Mouse (Mus musculus): Measurements from ENCODE around the gene Sash1. TPM values are rescaled to one million over a fixed set of nuclear protein-coding genes. Genes with fewer than 3 reads are reported as not detected.

Sash1 gene
- polyA plus RNA-seq, 1 experiment from 2014 or later: 5.5 TPM

DNA sequence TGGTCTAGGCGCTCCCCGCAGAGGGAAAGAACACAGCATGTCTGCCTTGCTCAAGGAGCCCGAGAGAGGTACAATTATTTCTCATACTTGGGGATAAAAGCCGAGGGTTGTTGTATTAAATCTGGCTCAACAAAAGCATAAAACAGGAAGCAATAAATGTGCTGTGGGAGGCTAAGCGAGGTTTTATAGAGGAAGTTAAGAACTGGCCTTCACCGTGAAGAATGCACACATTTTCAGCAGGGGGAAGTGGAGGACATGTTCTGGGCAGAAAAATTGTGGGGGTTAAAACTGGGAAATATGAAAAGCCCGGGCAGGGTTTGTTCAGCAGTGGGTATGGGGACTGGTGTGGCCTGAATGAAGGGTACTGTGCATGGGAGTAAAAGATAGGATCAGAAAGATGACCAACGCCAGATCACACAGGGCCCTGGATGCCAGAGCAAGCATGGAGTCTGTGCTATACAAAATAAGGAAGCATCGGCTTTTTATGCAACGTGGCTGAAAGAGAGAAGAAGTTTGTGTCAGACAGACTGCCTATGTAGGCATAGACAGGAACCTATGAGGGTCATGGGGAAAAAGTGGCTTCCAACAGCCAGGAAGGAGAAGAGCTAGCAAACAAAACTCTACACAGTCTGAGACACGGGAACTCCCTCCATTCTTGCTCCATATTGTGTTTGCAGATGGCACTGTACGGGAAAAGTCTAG is 108.2 kb downstream of the Sash1 start:
- Histone ChIP-seq H3K36me3 (peaks cover 7% of the 10 kb centered on the region; the same call in 1 of the 2 replicates), H3K9me3 (replicated peaks) (no peaks in the 10 kb centered on the region; the same call in 1 of the 2 replicates), H3K27ac (no peak overlapping the region), H3K4me3 (no peak overlapping the region), H3K4me2 (replicated peaks) (no peak overlapping the region), H3K9ac (no peak overlapping the region), H3K27me3 (no peaks in the 10 kb centered on the region), H3K4me1 (no peaks in the 10 kb centered on the region)
- 91% methylated on average over 12 of the region's 12 CpGs for WGBS
- ATAC-seq (ENCODE audit: low FRiP score): no peak

DNA sequence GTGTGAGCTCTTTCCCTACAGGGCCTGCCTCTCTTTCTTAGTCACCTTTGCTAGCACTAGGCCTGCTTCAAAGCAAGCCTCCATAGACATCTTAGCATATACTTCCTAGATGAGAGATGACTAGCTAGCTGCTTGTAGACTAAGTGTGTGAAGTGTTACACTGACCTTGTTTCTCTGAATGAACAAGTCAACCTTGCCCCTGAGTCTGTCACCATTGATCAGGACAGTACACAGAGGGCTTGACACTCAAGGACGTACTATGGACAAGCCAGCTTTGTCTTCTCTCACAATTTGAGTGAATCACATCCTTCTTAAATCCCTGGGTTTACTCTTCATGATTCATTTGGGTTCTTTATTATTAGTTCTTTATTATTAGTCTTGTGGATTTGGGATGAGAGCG is 109.1 kb downstream of the Sash1 start:
- ATAC-seq (ENCODE audit: low FRiP score): no peak
- Histone ChIP-seq H3K27me3 (no peaks in the 10 kb centered on the region), H3K27ac (no peak overlapping the region), H3K4me2 (replicated peaks) (no peak overlapping the region), H3K9me3 (replicated peaks) (no peaks in the 10 kb centered on the region; the same call in 1 of the 2 replicates), H3K36me3 (peaks cover 7% of the 10 kb centered on the region; the same call in 1 of the 2 replicates), H3K4me3 (no peak overlapping the region), H3K4me1 (no peaks in the 10 kb centered on the region), H3K9ac (no peak overlapping the region)
- 96% methylated on average over 2 of the region's 2 CpGs for WGBS

DNA sequence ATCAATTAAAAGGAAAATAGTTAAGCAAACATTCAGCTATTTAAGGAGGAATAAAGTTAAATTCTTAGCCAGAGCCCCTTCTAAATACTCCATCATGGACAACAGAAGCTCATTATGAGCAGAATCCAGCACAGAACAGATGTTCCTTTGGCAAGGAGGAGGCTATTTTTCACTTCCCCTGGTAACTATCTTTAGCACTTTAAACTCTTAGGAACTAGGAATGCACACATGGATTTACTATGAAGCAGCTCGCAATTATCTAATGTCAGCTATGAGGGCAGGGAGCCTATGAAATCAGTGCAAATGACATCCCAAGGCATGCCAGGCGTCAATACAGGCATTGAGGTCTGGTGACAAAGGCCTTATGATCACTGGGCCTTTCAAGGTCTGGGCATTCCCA is 110.1 kb downstream of the Sash1 start:
- no peak for ATAC-seq (ENCODE audit: low FRiP score)
- H3K27me3 ChIP-seq: no peaks in the 10 kb centered on the region
- H3K4me2 ChIP-seq (replicated peaks): no peak overlapping the region
- peaks cover 7% of the 10 kb centered on the region; the same call in 1 of the 2 replicates for H3K36me3 ChIP-seq
- H3K9me3 ChIP-seq (replicated peaks): no peaks in the 10 kb centered on the region; the same call in 1 of the 2 replicates
- WGBS: 92% methylated on average over 2 of the region's 2 CpGs
- no peak overlapping the region for H3K9ac ChIP-seq
- no peaks in the 10 kb centered on the region for H3K4me1 ChIP-seq
- H3K27ac ChIP-seq: no peak overlapping the region
- no peak overlapping the region for H3K4me3 ChIP-seq

DNA sequence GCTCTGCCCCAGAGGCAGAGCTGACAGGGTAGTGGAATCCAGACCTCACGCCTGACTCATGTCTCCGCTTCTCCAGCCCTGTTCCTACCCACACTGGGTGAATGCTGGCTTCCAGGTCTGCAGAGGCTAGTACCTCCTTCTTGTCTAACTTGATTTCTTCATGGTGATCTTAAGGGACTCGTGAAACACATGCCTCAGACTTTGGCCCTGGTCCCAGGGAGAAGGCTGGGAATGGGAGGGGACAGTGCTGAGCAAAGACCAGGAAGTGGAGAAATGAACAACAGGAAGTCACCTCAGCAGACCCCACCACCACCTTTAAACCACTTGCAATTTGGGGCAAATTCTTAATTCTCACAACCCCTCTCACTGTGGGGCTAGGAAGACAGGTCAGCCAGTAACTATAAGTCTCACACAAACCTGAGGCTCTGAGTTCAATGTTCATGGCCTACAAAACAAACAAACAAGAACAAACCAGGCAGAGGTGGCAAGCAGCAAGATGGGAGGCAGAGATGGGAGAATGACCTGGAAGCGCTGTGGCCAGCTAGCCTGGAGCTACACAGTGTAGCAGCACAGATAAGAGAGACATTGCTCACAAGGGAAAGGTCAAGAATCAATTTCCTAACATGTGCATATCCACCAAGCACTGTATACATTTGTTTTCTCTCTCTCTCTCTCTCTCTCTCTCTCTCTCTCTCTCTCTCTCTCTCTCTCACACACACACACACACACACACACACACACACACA is 113.2 kb downstream of the Sash1 start:
- no peak overlapping the region for H3K27ac ChIP-seq
- H3K36me3 ChIP-seq: peaks cover 10% of the 10 kb centered on the region
- peaks cover 4% of the 10 kb centered on the region; the same call in 1 of the 2 replicates for H3K9me3 ChIP-seq (replicated peaks)
- H3K4me1 ChIP-seq: no peaks in the 10 kb centered on the region
- no peak overlapping the region for H3K4me3 ChIP-seq
- H3K4me2 ChIP-seq (replicated peaks): no peak overlapping the region
- no peaks in the 10 kb centered on the region for H3K27me3 ChIP-seq
- 84% methylated on average over 4 of the region's 4 CpGs for WGBS
- ATAC-seq (ENCODE audit: low FRiP score): no peak
- no peak overlapping the region for H3K9ac ChIP-seq

DNA sequence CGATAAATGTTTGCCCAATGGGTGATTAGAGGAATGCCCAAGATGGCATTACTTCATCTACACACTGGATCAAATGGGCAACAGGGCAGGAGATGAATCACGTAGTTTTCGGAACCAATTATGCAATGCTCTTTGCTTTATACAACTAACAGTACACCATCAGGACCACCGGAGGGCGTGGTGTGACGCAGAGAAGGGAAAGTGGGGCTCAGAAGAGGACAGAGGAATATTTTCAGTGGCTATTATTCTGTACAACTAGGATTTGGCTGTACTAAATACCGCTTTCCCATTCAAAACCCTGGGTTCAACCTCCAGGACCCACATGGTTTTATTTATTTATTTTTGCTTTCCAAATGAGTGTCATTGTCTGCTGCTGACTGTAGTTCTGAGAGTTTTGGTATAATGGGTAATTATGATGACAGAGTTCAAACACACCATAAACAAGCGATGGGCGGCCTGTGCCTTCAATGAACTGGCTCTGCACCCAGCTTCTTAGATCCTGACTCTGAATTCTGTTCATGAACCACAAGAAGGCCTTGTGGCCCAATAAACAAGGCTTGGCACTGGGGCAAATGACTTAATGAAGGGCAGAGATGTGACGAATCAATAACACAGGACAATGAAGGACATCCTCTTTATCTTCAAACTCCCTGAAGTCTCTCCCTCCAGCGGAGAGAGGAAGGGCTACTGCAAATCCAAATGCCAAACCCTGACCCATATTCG is 114.8 kb downstream of the Sash1 start:
- Histone ChIP-seq H3K27me3 (no peaks in the 10 kb centered on the region), H3K4me1 (no peaks in the 10 kb centered on the region), H3K4me2 (replicated peaks) (no peak overlapping the region), H3K9me3 (replicated peaks) (peaks cover 4% of the 10 kb centered on the region; the same call in 1 of the 2 replicates), H3K4me3 (no peak overlapping the region), H3K36me3 (peaks cover 10% of the 10 kb centered on the region), H3K27ac (no peak overlapping the region), H3K9ac (no peak overlapping the region)
- WGBS: 91% methylated on average over 12 of the region's 12 CpGs
- ATAC-seq (ENCODE audit: low FRiP score): no peak

DNA sequence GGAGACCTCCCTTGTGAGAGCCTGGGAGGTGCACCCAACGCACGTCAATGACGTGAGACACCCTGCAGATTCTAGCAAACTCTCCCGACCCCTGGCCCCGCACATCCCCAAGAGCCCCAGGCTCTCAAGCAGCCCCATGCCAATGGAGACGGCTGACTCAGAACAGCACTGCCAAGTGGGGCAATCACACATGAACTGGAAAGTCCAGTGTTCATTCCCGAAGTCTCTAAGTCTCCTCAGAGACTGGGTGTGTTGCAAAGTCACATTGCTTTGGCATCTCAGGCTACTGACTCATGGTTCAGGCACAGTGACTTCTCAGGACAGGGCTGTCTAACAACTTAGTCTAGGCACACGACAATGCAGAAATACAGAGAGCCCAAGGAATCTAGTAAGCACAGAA is 117.2 kb downstream of the Sash1 start:
- no peak overlapping the region for H3K27ac ChIP-seq
- no peaks in the 10 kb centered on the region for H3K27me3 ChIP-seq
- ATAC-seq (ENCODE audit: low FRiP score): no peak
- H3K4me3 ChIP-seq: no peak overlapping the region
- no peak overlapping the region for H3K4me2 ChIP-seq (replicated peaks)
- 0 out of 2 replicates have a peak, but pooled peaks cover 4% of the 10 kb centered on the region for H3K4me1 ChIP-seq
- H3K9me3 ChIP-seq (replicated peaks): 0 out of 2 replicates have a peak, but pooled peaks cover 4% of the 10 kb centered on the region
- 82% methylated on average over 8 of the region's 8 CpGs for WGBS
- peaks cover 3% of the 10 kb centered on the region; the same call in 1 of the 2 replicates for H3K36me3 ChIP-seq
- H3K9ac ChIP-seq: no peak overlapping the region

DNA sequence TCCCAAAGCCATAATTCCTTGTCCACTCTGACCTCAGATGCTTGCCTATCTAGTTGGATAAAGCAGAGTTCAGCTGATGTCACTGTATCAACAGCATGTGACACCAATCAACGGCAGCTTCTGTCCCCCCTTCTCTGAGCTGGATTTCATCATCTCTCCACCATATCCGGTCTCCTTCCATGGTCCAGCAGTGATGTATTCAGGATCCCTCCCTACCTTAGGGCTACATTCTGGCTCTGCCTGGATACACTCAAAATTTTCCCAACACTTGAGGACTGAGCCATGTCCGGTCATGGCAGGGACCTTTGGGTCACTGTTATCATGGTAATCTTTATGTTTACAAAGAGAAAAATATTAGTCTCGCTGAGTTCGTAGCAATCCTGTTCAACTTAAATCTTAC is 118.5 kb downstream of the Sash1 start:
- peaks cover 13% of the 10 kb centered on the region for H3K4me1 ChIP-seq
- H3K4me3 ChIP-seq: no peak overlapping the region
- no peak for ATAC-seq (ENCODE audit: low FRiP score)
- no peaks in the 10 kb centered on the region for H3K27me3 ChIP-seq
- H3K36me3 ChIP-seq: peaks cover 3% of the 10 kb centered on the region; the same call in 1 of the 2 replicates
- WGBS: 91% methylated on average over 5 of the region's 5 CpGs
- no peak overlapping the region for H3K27ac ChIP-seq
- 0 out of 2 replicates have a peak, but pooled peaks cover 4% of the 10 kb centered on the region for H3K9me3 ChIP-seq (replicated peaks)
- no peak overlapping the region for H3K4me2 ChIP-seq (replicated peaks)
- H3K9ac ChIP-seq: no peak overlapping the region

DNA sequence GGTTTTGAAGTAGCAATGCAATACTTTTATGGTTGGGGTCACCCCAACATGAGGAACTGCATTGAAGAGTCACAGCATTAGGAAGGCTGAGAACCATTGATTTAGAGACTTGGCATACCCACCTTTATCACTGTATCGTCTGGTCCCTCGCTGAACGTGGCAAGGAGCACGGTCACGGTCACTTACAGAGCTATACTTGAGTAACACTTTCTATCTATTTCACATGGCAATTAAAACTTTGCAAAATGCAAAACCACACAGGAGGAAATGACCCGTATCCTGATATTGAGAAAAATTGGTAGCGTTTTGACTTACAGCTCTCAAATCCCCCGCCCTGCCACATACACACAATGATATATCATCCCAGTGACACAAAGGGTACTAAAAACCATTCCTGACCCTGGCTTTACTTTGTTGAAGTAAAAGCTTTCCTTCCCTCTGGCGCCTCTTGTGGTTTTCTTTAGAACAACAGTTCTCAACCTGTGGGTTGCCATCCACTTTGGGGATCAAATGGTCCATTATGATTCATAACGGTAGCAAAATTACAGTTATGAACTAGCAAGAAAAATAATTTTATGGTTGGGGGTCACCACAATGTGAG is 119.8 kb downstream of the Sash1 start:
- Histone ChIP-seq H3K4me2 (replicated peaks) (no peak overlapping the region), H3K4me1 (peaks cover 25% of the 10 kb centered on the region), H3K36me3 (peaks cover 3% of the 10 kb centered on the region; the same call in 1 of the 2 replicates), H3K4me3 (no peak overlapping the region), H3K9me3 (replicated peaks) (0 out of 2 replicates have a peak, but pooled peaks cover 4% of the 10 kb centered on the region), H3K9ac (no peak overlapping the region), H3K27me3 (no peaks in the 10 kb centered on the region), H3K27ac (no peak overlapping the region)
- WGBS: 82% methylated on average over 10 of the region's 10 CpGs
- ATAC-seq (ENCODE audit: low FRiP score): no peak

DNA sequence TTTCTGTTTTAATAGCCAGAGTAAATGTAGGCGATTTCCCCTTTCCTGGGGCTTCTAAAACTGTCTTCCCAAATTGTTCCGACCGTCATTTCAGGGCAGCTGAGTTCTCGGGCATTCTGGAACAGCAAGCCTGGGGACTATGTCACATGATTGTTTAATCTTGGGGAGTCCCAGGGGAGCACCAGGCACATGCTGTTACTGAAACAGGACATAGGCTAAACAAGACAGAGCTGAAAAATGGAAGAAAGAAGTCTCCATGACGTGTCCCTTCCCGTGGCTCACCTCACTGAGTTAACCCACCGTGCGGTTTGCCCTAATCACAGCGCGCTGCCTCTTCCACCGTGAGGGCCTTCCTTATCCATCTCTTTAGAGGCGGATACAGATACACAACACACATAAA is 123.1 kb downstream of the Sash1 start:
- peak overlapping the region; percentile 31 for H3K4me3 ChIP-seq
- peak overlapping the region; percentile 54 for H3K4me2 ChIP-seq (replicated peaks)
- ATAC-seq (ENCODE audit: low FRiP score): peak; percentile 26
- 26% methylated on average over 12 of the region's 12 CpGs for WGBS
- peaks cover 41% of the 10 kb centered on the region for H3K4me1 ChIP-seq
- H3K27ac ChIP-seq: no peak overlapping the region
- H3K9ac ChIP-seq: no peak overlapping the region
- H3K27me3 ChIP-seq: no peaks in the 10 kb centered on the region
- H3K36me3 ChIP-seq: no peaks in the 10 kb centered on the region
- no peaks in the 10 kb centered on the region for H3K9me3 ChIP-seq (replicated peaks)

DNA sequence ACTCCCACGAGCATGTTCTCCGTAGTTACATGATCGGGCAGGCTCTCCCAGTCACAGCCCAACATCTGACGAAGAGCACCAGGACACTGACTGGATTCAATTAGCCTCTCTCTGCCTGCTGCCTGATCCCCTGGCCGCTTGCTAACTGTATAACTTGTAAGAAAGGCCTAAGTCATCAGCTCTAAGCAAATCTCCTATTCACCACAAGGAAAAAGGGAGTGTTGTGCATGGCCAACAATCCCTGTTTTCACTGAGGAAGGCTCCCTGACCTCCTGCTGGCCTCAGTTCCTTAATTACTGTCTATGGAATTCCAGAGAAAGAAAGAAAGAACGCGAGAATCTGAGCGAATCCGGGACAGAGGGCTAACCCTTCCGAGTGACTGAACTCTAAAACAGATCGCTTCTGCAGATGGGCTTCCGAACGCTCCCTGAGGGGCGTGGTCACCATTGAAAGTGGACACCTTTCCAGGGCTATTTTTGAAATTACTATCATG is 123.6 kb downstream of the Sash1 start:
- H3K36me3 ChIP-seq: no peaks in the 10 kb centered on the region
- H3K4me2 ChIP-seq (replicated peaks): peak overlapping the region; percentile 54
- peak; percentile 55 for ATAC-seq (ENCODE audit: low FRiP score)
- H3K9me3 ChIP-seq (replicated peaks): no peaks in the 10 kb centered on the region
- H3K4me3 ChIP-seq: peak overlapping the region; percentile 31
- H3K4me1 ChIP-seq: peaks cover 46% of the 10 kb centered on the region
- WGBS: 3% methylated on average over 14 of the region's 14 CpGs
- H3K9ac ChIP-seq: peak overlapping the region; percentile 55; the same call in 1 of the 2 replicates
- H3K27me3 ChIP-seq: no peaks in the 10 kb centered on the region
- H3K27ac ChIP-seq: peak overlapping the region; percentile 70

DNA sequence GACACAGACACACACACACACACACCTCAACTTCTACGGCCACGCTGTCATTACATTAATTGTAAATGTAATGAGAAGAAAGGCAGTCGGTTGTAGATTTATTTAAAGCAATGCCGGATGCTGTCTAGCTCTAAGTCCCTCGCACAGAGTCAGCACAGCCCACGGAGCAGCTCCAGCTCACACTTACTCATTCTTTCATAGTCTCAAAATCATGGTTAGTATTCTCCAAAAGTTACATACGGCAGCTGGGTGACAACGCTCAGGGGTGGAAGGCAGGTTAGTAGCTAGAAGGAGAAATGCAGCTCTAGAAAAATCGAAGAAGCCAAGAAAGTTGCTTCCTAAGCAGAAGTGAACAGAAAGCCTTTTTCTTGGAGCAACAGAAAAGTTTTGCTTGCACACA is 124.2 kb downstream of the Sash1 start:
- Histone ChIP-seq H3K9ac (peak overlapping the region; percentile 55; the same call in 1 of the 2 replicates), H3K4me3 (peak overlapping the region; percentile 31), H3K36me3 (no peaks in the 10 kb centered on the region), H3K27me3 (no peaks in the 10 kb centered on the region), H3K4me2 (replicated peaks) (peak overlapping the region; percentile 54), H3K4me1 (peaks cover 51% of the 10 kb centered on the region), H3K27ac (peak overlapping the region; percentile 70), H3K9me3 (replicated peaks) (no peaks in the 10 kb centered on the region)
- 44% methylated on average over 9 of the region's 9 CpGs for WGBS
- no peak for ATAC-seq (ENCODE audit: low FRiP score)
